Mouse (Mus musculus): ENCODE data around the gene Cd5.

- TF ChIP-seq POLR2A (IDR thresholded peaks at IDR 0.05; ENCODE audit: borderline replicate concordance, extremely low read depth, insufficient read depth, insufficient read length, poor library complexity, severe bottlenecking) (no peak), CTCF (IDR thresholded peaks at IDR 0.05; ENCODE audit: borderline replicate concordance, extremely low read depth, insufficient read depth, insufficient read length) (no peak)
Measured at GRCm38 (mm10) chr19:10784061-10784460, 45.3 kb upstream of the Cd5 start.
